Mouse (Mus musculus): ENCODE data around the gene Atxn2l.

Atxn2l gene

GRCm38 (mm10) chr7:126463547-126463946 is 39.7 kb downstream of the Atxn2l start:
- DNase-seq (ENCODE audit: low read depth, low spot score), result no peak

DNA sequence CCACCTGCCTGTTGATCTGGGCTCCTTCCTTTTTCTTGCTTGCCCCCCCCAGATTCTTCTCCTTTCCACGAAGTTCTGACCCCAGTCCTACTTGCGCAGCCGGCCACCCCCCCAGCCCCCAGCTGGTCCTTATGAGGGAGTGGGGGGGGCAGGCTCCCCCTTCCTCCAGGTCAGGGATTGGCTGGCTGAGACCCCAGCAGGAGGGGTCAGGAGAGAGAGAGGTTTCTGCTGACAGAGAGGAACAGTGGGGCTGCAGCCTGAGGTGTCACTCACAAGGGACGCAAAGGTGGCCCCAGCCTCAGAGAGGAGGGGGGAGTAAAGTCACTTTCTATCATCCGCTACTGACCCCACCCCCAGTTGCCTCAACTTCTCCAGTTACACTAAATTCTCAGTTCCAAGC is 40.2 kb downstream of the Atxn2l start, which contains the start of gene Atp2a1:
TSS of gene Atp2a1 (minus strand) at position 105 of the 400 bp plus-strand sequence.
- no peak for DNase-seq (ENCODE audit: low read depth, low spot score)

DNA sequence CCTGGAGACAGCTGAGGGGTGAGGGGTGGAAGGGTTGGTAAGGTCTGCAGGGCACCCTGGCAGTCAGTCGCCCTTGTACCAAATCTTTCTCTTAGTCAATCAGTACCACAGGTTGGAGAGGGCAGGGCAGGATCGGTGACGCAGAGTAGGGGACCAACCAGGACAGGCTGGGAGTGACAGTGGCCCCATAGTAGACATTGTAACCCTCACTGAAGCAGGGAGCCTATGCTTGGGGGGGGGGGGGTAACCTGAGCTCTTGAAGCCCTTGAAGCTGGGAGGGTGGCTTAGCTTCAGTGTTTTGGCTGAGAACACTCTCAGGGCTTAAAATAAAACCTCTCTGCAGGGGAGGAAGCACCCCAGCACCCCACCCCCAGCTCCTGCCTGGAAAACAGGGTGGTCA is 41.6 kb downstream of the Atxn2l start:
- DNase-seq (ENCODE audit: low read depth, low spot score), result no peak

DNA sequence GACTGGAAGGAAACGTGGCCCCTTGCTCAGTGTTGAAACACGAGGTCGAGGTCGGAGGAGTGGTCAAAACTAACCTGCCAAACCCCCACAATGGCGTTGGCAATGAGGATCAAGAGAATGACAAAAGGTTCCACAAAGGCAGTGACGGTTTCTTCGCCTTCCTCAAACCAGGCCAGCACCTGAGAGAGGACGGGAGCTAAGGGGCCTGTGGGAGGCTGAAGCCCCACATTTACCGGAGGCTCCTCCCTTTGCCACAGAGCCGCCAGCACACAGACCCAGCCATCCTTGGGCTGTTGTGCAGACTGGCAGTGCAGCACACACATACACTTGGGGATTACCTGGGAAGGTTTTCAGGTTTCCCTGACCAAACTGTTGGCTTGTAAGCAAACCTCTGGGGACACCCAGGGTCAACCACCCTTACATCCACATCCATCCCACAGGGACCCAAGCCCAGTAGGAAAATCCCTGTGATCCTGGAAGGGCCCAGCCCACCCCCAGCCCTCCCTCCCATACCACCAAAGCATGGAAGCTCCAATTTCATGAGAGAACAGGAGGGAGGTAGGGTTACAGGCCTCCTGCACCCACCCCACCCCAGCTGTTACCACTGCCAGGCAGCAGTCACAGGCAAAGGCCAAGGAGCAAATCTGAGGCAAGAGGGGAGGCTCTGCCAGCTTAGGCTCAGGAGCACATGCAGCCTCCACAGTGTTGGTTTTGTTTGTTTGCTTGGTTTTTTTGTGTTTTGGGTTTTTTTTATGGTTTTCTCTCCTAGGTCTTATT is 42.4 kb downstream of the Atxn2l start:
- DNase-seq (ENCODE audit: low read depth, low spot score), result no peak

GRCm38 (mm10) chr7:126458844-126459618 is 44.2 kb downstream of the Atxn2l start:
- no peak for DNase-seq (ENCODE audit: low read depth, low spot score)

- DNase-seq (ENCODE audit: low read depth, low spot score), result no peak
Observed at GRCm38 (mm10) chr7:126458225-126458624, 45.0 kb downstream of the Atxn2l start.

- DNase-seq (ENCODE audit: low read depth, low spot score), result no peak
Observed at GRCm38 (mm10) chr7:126456382-126457266, 46.6 kb downstream of the Atxn2l start.

DNA sequence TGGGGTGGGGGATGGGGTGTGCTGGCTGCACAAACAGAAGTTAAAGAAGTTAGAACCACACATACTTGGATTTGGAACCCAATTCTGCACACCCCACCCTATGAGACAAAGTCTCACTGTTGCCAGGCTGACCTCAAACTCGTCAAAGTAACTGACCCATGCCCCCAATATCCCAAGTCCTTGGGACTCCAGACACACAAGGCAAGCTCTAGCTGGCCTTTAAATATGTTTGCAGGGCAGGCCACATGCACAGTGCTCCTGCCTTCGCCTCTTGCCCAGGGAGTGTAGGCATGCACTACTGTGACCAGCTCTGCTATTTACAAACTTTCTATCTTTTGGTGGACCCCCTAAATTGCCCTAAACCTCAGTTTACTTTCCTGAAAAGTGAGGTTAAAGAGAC is 48.0 kb downstream of the Atxn2l start:
- no peak for DNase-seq (ENCODE audit: low read depth, low spot score)

- no peak for DNase-seq (ENCODE audit: low read depth, low spot score)
Observed at GRCm38 (mm10) chr7:126453861-126454260, 49.4 kb downstream of the Atxn2l start.

DNA sequence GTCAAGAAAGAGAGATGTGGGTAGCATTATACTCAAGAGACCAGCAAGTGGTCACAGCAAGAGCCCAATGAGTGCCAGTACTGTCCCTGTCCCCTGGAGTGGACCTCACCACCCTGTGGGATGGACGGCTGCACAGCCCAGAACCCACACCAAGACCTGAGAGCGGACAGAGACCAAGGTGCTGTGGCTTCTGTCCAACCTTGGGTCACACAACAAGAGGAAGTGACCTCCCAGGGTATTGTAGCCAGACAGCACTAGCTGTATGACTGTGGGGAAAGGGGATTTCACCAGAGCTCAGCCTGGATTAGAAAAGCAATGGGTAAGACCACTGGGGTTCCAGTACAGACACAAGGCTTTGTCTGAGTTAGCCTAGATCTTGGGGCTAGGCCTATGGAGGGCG is 51.0 kb downstream of the Atxn2l start:
- DNase-seq (ENCODE audit: low read depth, low spot score), result no peak

DNA sequence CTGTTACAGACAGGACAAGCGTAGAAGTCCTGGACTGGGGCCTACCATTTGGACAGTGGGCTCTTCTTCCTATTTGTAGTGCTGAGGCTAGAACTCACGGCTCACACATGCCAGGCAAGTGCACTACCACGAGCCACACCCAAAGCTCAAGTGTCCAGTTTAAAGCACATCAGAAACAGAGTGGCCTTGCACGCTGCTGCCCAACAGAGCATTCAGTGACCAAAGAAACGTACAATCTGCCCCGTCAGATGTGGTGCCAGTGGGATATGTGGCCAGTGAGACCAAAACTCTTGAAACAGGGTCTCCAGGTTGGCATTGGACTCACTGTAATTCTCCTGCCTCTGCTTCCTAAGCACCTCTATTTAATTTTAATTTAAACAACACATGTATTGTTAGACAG is 52.6 kb downstream of the Atxn2l start:
- no peak for DNase-seq (ENCODE audit: low read depth, low spot score)

- no peak for DNase-seq (ENCODE audit: low read depth, low spot score)
Observed at GRCm38 (mm10) chr7:126449991-126450390, 53.2 kb downstream of the Atxn2l start.

GRCm38 (mm10) chr7:126448481-126448880 is 54.8 kb downstream of the Atxn2l start:
- no peak for DNase-seq (ENCODE audit: low read depth, low spot score)

DNA sequence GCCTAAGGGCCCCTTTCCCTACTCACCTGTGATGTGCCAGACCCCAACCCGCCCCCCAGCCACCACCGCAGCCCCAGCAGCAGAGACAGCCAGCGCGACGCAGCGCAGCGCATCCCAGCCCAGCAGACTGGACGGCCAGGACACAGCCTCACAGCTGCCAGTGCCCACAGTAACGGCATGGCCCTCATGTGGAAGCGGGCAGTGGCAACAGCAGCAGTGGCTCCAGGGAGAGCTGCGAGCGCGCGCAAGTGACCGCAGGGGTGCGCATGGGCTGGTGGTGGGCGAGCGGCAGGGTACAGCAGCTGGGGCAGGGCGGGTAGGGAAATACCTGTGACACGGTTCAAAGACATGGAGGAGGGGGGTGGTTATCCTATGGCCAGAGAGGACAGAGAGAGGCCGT is 57.0 kb downstream of the Atxn2l start:
- DNase-seq (ENCODE audit: low read depth, low spot score), result no peak

DNA sequence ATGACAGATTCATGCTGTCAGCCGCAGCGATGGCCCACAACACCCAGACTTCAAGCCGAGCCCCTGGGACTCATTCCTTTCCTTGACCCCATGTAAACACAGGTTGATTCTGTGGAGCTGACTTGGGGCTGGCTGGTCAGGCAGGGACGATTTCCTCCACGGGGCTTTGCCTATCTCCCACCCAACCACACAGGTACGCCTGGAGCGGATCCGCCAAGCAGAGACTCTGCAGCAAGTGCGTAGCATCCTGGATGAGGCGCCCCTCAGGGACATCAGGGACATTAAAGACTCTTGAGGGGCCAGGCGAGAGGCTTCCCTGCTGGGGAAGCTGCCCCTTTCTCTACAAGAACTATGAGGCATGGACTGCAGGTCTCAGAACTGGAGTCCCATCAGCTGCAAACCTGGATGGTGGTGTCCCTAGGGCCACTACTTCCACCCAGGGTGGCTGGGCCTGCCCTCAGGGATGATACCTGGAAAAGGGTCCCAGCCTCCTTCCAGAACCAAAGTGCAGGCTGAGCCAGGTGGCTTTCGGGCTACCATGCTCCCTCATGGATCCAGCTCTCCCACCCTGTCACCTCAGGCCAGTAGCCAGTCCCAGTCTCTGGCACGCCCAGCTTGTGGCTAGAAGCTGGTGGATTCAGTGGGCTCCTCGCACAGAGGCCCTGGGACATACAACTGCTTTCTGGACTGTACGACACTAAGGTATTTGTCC is 58.0 kb downstream of the Atxn2l start:
- no peak for DNase-seq (ENCODE audit: low read depth, low spot score)

GRCm38 (mm10) chr7:126444536-126444935 is 58.7 kb downstream of the Atxn2l start:
- DNase-seq (ENCODE audit: low read depth, low spot score), result no peak

- no peak for DNase-seq (ENCODE audit: low read depth, low spot score)
Observed at GRCm38 (mm10) chr7:126443997-126444396, 59.2 kb downstream of the Atxn2l start.

All from embryo, embryonic 11.5 days (tissue).